Mouse (Mus musculus) lung, postnatal 0 days (tissue): Measurements from ENCODE around the gene Sox9. TPM values are rescaled to one million over a fixed set of nuclear protein-coding genes. Genes with fewer than 3 reads are reported as not detected.

Experiments
- ATAC-seq: fragments of 200-750 bp; cut with Nextera tagmentation; 2 replicates; pipeline ENCODE4 v1.8.0; 2017; ENCODE audit warnings: moderate library complexity
- DNase-seq: peaks from one replicate; pipeline ENCODE4 v3.0.0-alpha.2; 2016; ENCODE audit warnings: low spot score
- H3K27ac ChIP-seq: fragments of 300-500 bp; sonication (generic); 2 replicates; pipeline ENCODE4 v1.5.1; 2014; ENCODE audit warnings: antibody characterized with exemption, mild to moderate bottlenecking, low read length, mixed read lengths
- H3K27me3 ChIP-seq: fragments of 300-500 bp; sonication (generic); replicated peaks from 2 replicates; pipeline ENCODE4 v1.6.1; 2014; ENCODE audit warnings: low read length, mixed read lengths; ENCODE audit not compliant: insufficient read depth
- H3K36me3 ChIP-seq: fragments of 300-500 bp; sonication (generic); 2 replicates; pipeline ENCODE4 v1.6.1; 2014; ENCODE audit warnings: low read length, mixed read lengths; ENCODE audit not compliant: insufficient read depth
- H3K4me1 ChIP-seq: fragments of 300-500 bp; sonication (generic); 2 replicates; pipeline ENCODE4 v1.6.1; 2014; ENCODE audit warnings: antibody characterized with exemption, low read depth, low read length, mixed read lengths; ENCODE audit not compliant: insufficient read depth
- H3K4me2 ChIP-seq: fragments of 300-500 bp; sonication (generic); replicated peaks from 2 replicates; pipeline ENCODE4 v1.6.1; 2014; ENCODE audit warnings: low read depth, mild to moderate bottlenecking, low read length, moderate library complexity, mixed read lengths
- H3K4me3 ChIP-seq: fragments of 300-500 bp; sonication (generic); 2 replicates; pipeline ENCODE4 v1.5.1; 2014; ENCODE audit warnings: low read depth, low read length
- H3K9ac ChIP-seq: fragments of 300-500 bp; sonication (generic); replicated peaks from 2 replicates; pipeline ENCODE4 v1.6.1; 2014; ENCODE audit warnings: low read depth, mild to moderate bottlenecking
- H3K9me3 ChIP-seq: fragments of 300-500 bp; sonication (generic); 2 replicates; pipeline ENCODE4 v1.6.1; 2016; ENCODE audit warnings: low read length, mixed read lengths
- CTCF ChIP-seq: IDR thresholded peaks from 2 replicates; pipeline ENCODE4 v1.5.1; 2016; ENCODE audit warnings: antibody characterized with exemption, mild to moderate bottlenecking
- EP300 ChIP-seq: IDR thresholded peaks from 2 replicates; pipeline ENCODE4 v1.6.1; 2016; ENCODE audit warnings: antibody characterized with exemption, mild to moderate bottlenecking, control low read depth
- WGBS: fragments of 180-500 bp; shearing (Covaris S2); extraction: QIAGEN DNeasy Blood & Tissue Kit; methylation state at CpG from one replicate; pipeline ENCODE4 v1.1.7; 2014; 5-methylcytosine and 5-hydroxymethylcytosine counted together
- polyA plus RNA-seq: library from polyadenylated mRNA; unstranded; fragments of >200 nt; fragmentation: Nextera tagmentation; extraction: Ambion mirVana; gene quantifications from 2 replicates; pipeline ENCODE4 v1.2.1, GENCODE M21; 2015

Sox9 gene
- polyA plus RNA-seq, 1 experiment from 2014 or later, result 9.0 TPM

DNA sequence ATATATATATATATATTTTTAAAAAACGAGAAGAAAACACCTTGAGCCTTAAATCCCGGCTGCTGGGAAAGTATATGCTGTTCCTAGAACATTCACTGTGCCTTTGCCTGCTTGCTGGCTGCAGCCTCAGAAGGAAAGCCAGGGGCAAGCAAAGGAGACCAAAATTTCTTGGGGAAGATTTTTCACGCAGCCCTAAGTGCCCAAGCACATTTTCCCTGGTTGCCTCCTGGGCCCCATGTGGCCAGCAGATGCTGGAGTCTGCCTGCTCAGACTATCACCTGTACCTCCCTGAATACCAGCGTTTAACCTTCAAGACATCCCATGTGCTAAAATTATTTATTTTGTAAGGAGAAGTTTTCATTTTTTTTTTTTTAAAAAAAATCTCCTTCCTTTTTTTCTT is 4.4 kb downstream of the Sox9 start:
- no peak for ATAC-seq
- Histone ChIP-seq H3K4me2 (no peak overlapping the region), H3K27me3 (0 out of 2 replicates have a peak, but pooled peaks cover 7% of the 10 kb centered on the region), H3K9me3 (no peaks in the 10 kb centered on the region), H3K4me3 (no peak overlapping the region), H3K27ac (no peak overlapping the region), H3K36me3 (no peaks in the 10 kb centered on the region), H3K9ac (no peak overlapping the region), H3K4me1 (no peaks in the 10 kb centered on the region)
- no peak for TF ChIP-seq CTCF
- TF ChIP-seq EP300, result no peak
- DNase-seq, result no peak
- WGBS, result 48% methylated on average over 4 of the region's 4 CpGs

DNA sequence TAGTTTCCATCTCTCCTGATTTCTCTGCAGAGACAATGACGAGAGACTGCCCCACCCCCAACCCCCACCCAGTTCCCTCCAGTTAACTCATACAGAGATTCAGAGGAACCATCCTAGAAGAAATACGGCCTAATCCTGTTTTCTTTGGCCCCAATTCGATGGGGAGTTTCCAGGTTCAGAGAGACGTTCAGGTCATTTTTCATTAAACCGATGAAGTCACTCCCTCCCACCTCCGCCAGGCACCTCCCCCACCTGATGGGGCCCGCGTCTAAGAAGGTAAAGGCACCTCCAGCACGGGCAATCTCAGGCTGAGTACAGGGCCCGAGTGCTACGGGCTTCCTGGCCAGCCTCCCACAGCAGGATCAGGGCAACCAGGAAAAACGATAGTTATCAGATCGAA is 6.3 kb downstream of the Sox9 start:
- ATAC-seq, result no peak
- no peak overlapping the region for H3K27ac ChIP-seq
- no peak overlapping the region for H3K4me3 ChIP-seq
- H3K4me2 ChIP-seq, result no peak overlapping the region
- 0 out of 2 replicates have a peak, but pooled peaks cover 7% of the 10 kb centered on the region for H3K27me3 ChIP-seq
- no peaks in the 10 kb centered on the region for H3K4me1 ChIP-seq
- WGBS, result 13% methylated on average over 13 of the region's 13 CpGs
- no peaks in the 10 kb centered on the region for H3K9me3 ChIP-seq
- TF ChIP-seq CTCF (no peak), EP300 (no peak)
- no peaks in the 10 kb centered on the region for H3K36me3 ChIP-seq
- peak; percentile 19 for DNase-seq
- H3K9ac ChIP-seq, result no peak overlapping the region

DNA sequence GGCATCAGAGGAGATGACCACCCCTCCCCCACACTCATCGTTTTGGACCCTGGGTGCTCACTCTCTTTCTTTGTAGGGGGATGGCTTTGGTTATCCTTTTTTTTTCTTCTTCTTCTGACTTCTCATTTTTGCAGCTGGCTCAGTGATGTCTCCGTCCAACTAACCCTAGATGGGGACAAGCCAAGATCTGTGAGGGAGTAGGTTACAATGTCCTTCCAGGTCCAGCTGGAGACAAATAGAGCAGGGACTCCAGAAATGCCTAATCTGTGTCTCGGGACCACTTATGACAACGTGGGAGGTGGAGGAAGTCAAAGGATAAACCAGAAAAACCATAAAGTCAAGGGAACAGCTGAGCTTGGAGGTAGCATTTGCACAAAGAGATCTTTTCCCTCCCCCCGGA is 14.4 kb downstream of the Sox9 start:
- Histone ChIP-seq H3K27me3 (no peaks in the 10 kb centered on the region), H3K9me3 (no peaks in the 10 kb centered on the region), H3K4me1 (no peaks in the 10 kb centered on the region), H3K4me3 (no peak overlapping the region), H3K36me3 (no peaks in the 10 kb centered on the region), H3K27ac (no peak overlapping the region), H3K9ac (no peak overlapping the region), H3K4me2 (no peak overlapping the region)
- TF ChIP-seq CTCF (no peak), EP300 (no peak)
- no peak for DNase-seq
- WGBS, result 72% methylated on average over 5 of the region's 5 CpGs
- no peak for ATAC-seq

DNA sequence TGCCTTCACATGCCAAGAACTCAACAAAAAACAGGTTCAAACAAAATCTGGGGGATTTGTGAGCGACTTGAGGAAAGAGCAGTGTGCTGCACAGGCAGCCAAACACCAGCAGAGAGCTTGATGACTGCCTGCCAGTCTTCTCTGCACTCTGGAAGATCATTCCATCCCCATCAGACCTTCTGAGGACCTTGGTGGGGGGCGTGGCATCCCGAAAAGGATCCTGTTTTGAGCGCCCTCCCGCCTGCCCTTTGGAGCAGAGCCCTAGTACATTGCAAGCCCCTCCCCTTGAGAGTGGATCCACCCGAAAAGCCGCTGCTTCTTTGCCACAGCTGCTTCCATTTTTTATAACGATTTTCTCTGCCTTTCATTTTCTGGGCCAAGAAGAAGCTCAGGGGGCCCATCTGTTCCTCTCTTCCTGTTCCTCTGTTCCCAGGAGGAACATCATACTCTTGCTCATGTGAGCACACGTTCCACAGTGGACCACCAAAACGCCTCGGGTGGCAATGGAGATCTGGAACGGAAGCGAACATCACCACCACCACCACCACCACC is 16.9 kb downstream of the Sox9 start:
- TF ChIP-seq EP300 (no peak), CTCF (no peak)
- Histone ChIP-seq H3K9me3 (no peaks in the 10 kb centered on the region), H3K36me3 (no peaks in the 10 kb centered on the region), H3K4me1 (no peaks in the 10 kb centered on the region), H3K27ac (no peak overlapping the region), H3K27me3 (no peaks in the 10 kb centered on the region), H3K4me3 (no peak overlapping the region), H3K4me2 (no peak overlapping the region), H3K9ac (no peak overlapping the region)
- WGBS, result 61% methylated on average over 13 of the region's 13 CpGs
- DNase-seq (no peak), ATAC-seq (no peak)

DNA sequence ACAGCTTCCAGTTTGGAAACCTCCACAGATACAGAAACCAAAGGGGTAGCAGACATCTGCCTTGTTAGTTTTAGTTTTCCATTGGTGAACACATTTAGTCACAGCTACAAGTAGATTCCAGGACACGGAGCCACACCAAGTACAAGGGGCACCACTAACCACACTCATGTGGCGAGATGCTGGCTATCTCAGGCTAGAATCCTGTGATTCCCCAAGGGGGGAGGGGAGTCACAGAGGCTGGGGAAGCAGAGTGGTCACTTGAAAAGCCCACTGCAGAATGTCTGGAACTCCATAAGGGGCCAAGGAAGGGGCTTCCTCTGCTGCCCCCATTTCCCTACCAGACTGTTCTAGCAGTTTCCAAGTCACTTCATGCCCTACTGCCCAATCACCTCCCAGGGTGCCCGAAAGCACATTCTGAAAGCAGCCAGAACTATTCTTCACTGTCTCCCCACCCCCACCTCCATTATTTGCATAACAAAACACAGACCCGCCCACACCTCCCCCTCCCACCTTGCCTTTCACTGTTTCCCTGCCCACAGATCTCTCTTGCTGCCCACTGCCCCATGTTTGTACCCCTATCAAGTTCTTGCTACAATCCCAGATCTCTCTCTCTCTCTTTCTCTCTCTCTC is 19.3 kb downstream of the Sox9 start:
- Histone ChIP-seq H3K9ac (no peak overlapping the region), H3K9me3 (no peaks in the 10 kb centered on the region), H3K36me3 (no peaks in the 10 kb centered on the region), H3K27me3 (no peaks in the 10 kb centered on the region), H3K4me1 (no peaks in the 10 kb centered on the region), H3K27ac (no peak overlapping the region), H3K4me3 (no peak overlapping the region), H3K4me2 (no peak overlapping the region)
- 38% methylated on average over 4 of the region's 4 CpGs for WGBS
- TF ChIP-seq CTCF (no peak), EP300 (no peak)
- ATAC-seq (no peak), DNase-seq (no peak)

DNA sequence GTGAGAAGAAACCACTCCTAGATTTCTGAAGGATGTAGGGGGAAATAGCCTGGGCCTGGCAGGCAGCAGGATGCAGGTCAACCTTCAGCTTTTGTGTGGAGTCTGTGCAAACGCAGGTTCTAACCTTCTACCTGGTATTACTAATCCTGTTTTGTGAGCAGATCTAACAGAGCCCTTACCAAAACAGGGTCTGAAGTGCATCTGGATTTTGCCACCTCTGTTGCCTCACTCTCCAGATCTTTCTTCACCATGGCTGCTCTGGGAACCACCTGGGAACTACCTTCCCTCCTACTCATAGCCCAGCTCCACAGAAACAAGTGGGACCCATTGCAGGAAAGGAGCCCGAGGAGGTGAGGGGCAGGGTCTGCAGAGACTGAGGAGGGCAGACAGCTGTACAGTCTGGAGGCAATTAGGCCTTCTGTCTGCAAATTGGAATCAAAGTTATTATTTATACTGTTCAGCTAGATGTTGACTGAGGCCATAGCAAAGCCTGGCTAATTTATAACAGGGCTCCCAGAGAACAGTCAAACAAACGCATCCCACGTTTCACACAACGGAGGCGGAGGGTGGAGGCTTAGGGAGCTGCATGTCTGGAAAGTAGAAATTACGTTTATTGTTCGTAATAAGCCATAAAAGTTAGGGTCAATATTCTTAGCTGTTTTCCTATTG is 25.9 kb downstream of the Sox9 start:
- DNase-seq (no peak), ATAC-seq (no peak)
- no peak overlapping the region for H3K9ac ChIP-seq
- H3K27ac ChIP-seq, result no peak overlapping the region
- H3K4me1 ChIP-seq, result no peaks in the 10 kb centered on the region
- no peak overlapping the region for H3K4me3 ChIP-seq
- no peaks in the 10 kb centered on the region for H3K9me3 ChIP-seq
- no peaks in the 10 kb centered on the region for H3K27me3 ChIP-seq
- no peak for TF ChIP-seq EP300
- no peak for TF ChIP-seq CTCF
- 50% methylated on average over 8 of the region's 8 CpGs for WGBS
- H3K4me2 ChIP-seq, result no peak overlapping the region
- H3K36me3 ChIP-seq, result no peaks in the 10 kb centered on the region
